Mouse (Mus musculus) testis, postnatal 14 days (tissue): ENCODE measurements around the gene Slc12a7.
"Not testable (repeated sequence)": the region's sequence is repeated elsewhere in the genome, so short reads cannot be mapped to it uniquely, and the experiment has no call there.

ENCODE experiments used
- DNase-seq: peaks from one replicate; pipeline ENCODE4 v3.0.0; 2021; ENCODE audit warnings: low spot score

The Slc12a7 gene

GRCm38 (mm10) chr13:73732742-73733700 lies at the start of gene Slc12a7:
TSS of gene Slc12a7 (plus strand) at chr13:73733094.
- peak; percentile 18 for DNase-seq

- no peak for DNase-seq
Measured at GRCm38 (mm10) chr13:73683682-73684081, 49.2 kb upstream of the Slc12a7 start.

GRCm38 (mm10) chr13:73684412-73684811 lies 48.5 kb upstream of the Slc12a7 start:
- DNase-seq, result no peak

GRCm38 (mm10) chr13:73685502-73685901 lies 47.4 kb upstream of the Slc12a7 start:
- DNase-seq, result no peak

- DNase-seq, result no peak
Measured at GRCm38 (mm10) chr13:73687601-73688000, 45.3 kb upstream of the Slc12a7 start.

- DNase-seq, result no peak
Measured at GRCm38 (mm10) chr13:73688934-73689333, 44.0 kb upstream of the Slc12a7 start.

- DNase-seq, result peak; percentile 51
Measured at GRCm38 (mm10) chr13:73692249-73692868, 40.5 kb upstream of the Slc12a7 start.

- DNase-seq, result no peak
Measured at GRCm38 (mm10) chr13:73693333-73693732, 39.6 kb upstream of the Slc12a7 start.

- no peak for DNase-seq
Measured at GRCm38 (mm10) chr13:73694972-73695371, 37.9 kb upstream of the Slc12a7 start.

GRCm38 (mm10) chr13:73696529-73696928 lies 36.4 kb upstream of the Slc12a7 start:
- no peak for DNase-seq

GRCm38 (mm10) chr13:73699714-73700113 lies 33.2 kb upstream of the Slc12a7 start:
- DNase-seq, result no peak

- DNase-seq, result no peak
Measured at GRCm38 (mm10) chr13:73700554-73700953, 32.3 kb upstream of the Slc12a7 start.

- no peak for DNase-seq
Measured at GRCm38 (mm10) chr13:73701161-73701883, 31.6 kb upstream of the Slc12a7 start.

- DNase-seq, result no peak
Measured at GRCm38 (mm10) chr13:73702776-73703175, 30.1 kb upstream of the Slc12a7 start.

- not testable (repeated sequence) for DNase-seq
Measured at GRCm38 (mm10) chr13:73703486-73703885, 29.4 kb upstream of the Slc12a7 start.

GRCm38 (mm10) chr13:73704694-73705325 lies 28.1 kb upstream of the Slc12a7 start, which contains the start of gene Slc6a19:
TSS of gene Slc6a19 (minus strand) at chr13:73704865.
- no peak for DNase-seq

GRCm38 (mm10) chr13:73709491-73709890 lies 23.4 kb upstream of the Slc12a7 start:
- DNase-seq, result no peak

GRCm38 (mm10) chr13:73711221-73711620 lies 21.7 kb upstream of the Slc12a7 start:
- no peak for DNase-seq

- no peak for DNase-seq
Measured at GRCm38 (mm10) chr13:73711803-73712202, 21.1 kb upstream of the Slc12a7 start.

- no peak for DNase-seq
Measured at GRCm38 (mm10) chr13:73712228-73712627, 20.7 kb upstream of the Slc12a7 start.

GRCm38 (mm10) chr13:73713204-73713603 lies 19.7 kb upstream of the Slc12a7 start:
- no peak for DNase-seq

- no peak for DNase-seq
Measured at GRCm38 (mm10) chr13:73714020-73714419, 18.9 kb upstream of the Slc12a7 start.
